Mouse (Mus musculus) G1E (cell line): ENCODE measurements around the gene Rrp15. TPM values are rescaled to one million over a fixed set of nuclear protein-coding genes. Genes with fewer than 3 reads are reported as not detected.

Experiments
- ATAC-seq: 2 replicates; pipeline ENCODE4 v1.8.0; 2016; ENCODE audit warnings: mild to moderate bottlenecking; ENCODE audit not compliant: insufficient number of reproducible peaks, poor library complexity, low FRiP score, severe bottlenecking; ENCODE audit errors: extremely low read depth
- DNase-seq: peaks from one replicate; pipeline ENCODE4 v3.0.0; 2012; ENCODE audit warnings: low spot score
- H3K27me3 ChIP-seq: 2 replicates; pipeline ENCODE4 v1.6.1; 2012; ENCODE audit warnings: mild to moderate bottlenecking, low read length, inconsistent platforms; ENCODE audit not compliant: insufficient read depth
- H3K36me3 ChIP-seq: replicated peaks from 2 replicates; pipeline ENCODE3; 2012; ENCODE audit warnings: mild to moderate bottlenecking, inconsistent platforms
- H3K4me1 ChIP-seq: 2 replicates; pipeline ENCODE4 v1.6.1; 2012; ENCODE audit warnings: low read depth, low read length, inconsistent platforms, mixed read lengths; ENCODE audit not compliant: insufficient read depth
- H3K4me3 ChIP-seq: 2 replicates; pipeline ENCODE4 v1.5.1; 2012; ENCODE audit warnings: low read depth, mild to moderate bottlenecking, inconsistent platforms, low read length, moderate library complexity, mixed read lengths
- H3K9me3 ChIP-seq: replicated peaks from 2 replicates; pipeline ENCODE4 v1.6.1; 2012; ENCODE audit warnings: inconsistent platforms
- CTCF ChIP-seq: IDR thresholded peaks from 2 replicates; pipeline ENCODE4 v1.5.1; 2012; ENCODE audit warnings: low read depth, low read length, inconsistent platforms, mixed read lengths
- GATA1 ChIP-seq: IDR thresholded peaks from 2 replicates; pipeline ENCODE4 v1.6.1; 2012; ENCODE audit warnings: borderline replicate concordance, low read length, inconsistent platforms, mixed read lengths
- GATA2 ChIP-seq: IDR thresholded peaks from 2 replicates; pipeline ENCODE4 v1.6.1; 2012; ENCODE audit warnings: low read depth, low read length, inconsistent platforms, borderline replicate concordance
- POLR2AphosphoS5 ChIP-seq: IDR thresholded peaks from 2 replicates; pipeline ENCODE4 v1.6.1; 2012; ENCODE audit warnings: low read depth, low read length, inconsistent platforms; ENCODE audit not compliant: insufficient replicate concordance
- TAL1 ChIP-seq: conservative IDR thresholded peaks from 2 replicates; pipeline ENCODE4 v1.6.1; 2012; ENCODE audit warnings: low read depth, low read length, inconsistent platforms, mixed read lengths
- polyA plus RNA-seq: library from polyadenylated mRNA; stranded (reverse); fragments of >175 nt; gene quantifications from 2 replicates; pipeline ENCODE4 v1.2.3, GENCODE M21; 2012
- total RNA-seq, 2 experiments: library from RNA; stranded (forward) in 1 of 2; stranded (reverse) in 1 of 2; fragments of 200-1000 nt in 1 of 2; fragments of >200 nt in 1 of 2; fragmentation: Nextera tagmentation in 1 of 2; gene quantifications; 2 replicates each; pipeline ENCODE4 v1.2.3; 2014 to 2017

Rrp15 gene
- total and polyA plus RNA-seq, 3 experiments, result 11.9 to 71.9 (median 23.1) TPM

DNA sequence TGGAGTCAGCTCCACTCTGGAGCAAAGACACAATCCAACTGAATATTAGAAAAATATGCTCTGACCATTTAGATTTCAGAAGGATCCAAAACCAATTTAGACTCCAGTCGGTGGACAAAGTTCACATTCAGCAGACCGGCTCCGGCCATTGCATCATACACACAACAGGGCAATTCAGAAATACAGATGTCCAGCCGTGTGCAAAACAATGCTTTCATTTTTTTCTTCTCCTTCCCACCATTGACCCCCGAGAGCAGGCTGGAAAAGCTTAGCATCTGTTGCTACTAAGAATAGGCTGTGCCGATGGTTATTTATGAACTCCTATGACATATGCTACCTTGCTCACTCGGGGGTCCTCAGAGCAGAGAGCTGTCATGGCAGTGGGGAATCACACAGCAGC is 66.6 kb downstream of the Rrp15 start:
- Histone ChIP-seq H3K4me1 (no peaks in the 10 kb centered on the region), H3K36me3 (no peaks in the 10 kb centered on the region), H3K9me3 (peaks cover 14% of the 10 kb centered on the region), H3K4me3 (no peak overlapping the region), H3K27me3 (no peaks in the 10 kb centered on the region)
- ATAC-seq (no peak), DNase-seq (no peak)
- TF ChIP-seq TAL1, result no peak
- no peak for TF ChIP-seq CTCF
- TF ChIP-seq GATA2, result no peak
- no peak for TF ChIP-seq GATA1
- TF ChIP-seq POLR2AphosphoS5, result no peak

DNA sequence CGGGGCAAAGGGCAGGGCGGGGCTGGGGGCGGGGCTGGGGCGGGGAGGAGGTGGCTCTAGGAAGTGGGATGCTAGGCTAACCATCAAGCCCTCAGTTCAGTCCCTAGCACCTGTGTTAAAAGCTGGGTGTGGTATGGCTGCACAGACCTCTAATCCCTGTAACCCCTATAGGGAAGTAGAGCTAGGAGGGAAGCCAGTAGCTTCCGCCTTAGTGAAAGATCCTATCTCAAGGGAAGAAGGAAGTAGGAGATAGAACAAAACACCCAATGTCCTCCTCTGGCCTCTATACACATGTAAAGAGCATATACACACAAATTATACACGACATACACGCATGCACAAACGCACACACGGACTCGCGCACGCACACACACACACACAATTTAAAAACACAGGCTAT is 71.5 kb downstream of the Rrp15 start:
- Histone ChIP-seq H3K4me3 (no peak overlapping the region), H3K4me1 (no peaks in the 10 kb centered on the region), H3K9me3 (peaks cover 29% of the 10 kb centered on the region), H3K27me3 (no peaks in the 10 kb centered on the region), H3K36me3 (no peaks in the 10 kb centered on the region)
- TF ChIP-seq GATA1, result no peak
- TF ChIP-seq CTCF, result no peak
- no peak for TF ChIP-seq POLR2AphosphoS5
- no peak for TF ChIP-seq TAL1
- no peak for TF ChIP-seq GATA2
- DNase-seq (no peak), ATAC-seq (no peak)

DNA sequence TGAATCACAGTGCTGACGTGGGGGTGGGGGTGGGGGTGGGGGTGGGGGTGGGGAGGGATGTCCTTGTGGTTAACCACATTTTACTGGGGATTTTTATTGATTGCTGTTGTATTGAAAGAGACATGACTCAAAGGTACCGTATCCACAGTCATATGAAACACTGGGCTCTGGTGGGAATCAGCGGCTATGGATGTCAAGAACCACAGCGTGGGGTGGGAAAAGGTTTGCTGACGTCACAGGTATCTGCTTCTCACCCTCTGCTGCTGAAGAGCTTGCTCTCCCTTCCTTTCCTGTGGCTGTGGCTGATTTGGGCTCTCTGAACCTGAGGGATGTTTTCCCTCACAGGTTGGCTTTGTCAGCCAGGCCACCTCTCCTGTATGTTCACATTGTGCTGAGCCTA is 73.0 kb downstream of the Rrp15 start:
- no peak for DNase-seq
- peaks cover 34% of the 10 kb centered on the region for H3K9me3 ChIP-seq
- no peak for TF ChIP-seq GATA2
- no peak for TF ChIP-seq GATA1
- no peak for TF ChIP-seq POLR2AphosphoS5
- TF ChIP-seq CTCF, result no peak
- no peak for TF ChIP-seq TAL1

DNA sequence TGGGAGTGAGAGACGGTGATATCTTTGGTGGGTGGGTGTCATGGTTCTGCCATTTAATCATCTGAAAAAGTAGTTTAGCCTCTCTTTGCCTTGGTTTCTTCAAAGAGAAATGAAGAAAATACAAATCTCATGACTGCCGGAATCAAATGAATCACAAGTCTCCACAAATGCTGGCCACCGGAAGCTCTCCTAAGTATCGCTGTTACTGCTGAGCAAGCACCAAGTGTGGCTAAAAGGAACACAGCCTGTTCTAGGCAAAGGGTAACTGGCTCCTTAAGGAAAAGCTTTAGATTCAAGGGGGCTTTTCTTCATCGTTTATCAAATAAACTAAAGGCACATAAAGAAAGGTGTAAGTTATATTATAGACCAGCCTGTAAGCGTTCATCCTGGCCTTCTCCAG is 73.9 kb downstream of the Rrp15 start:
- H3K27me3 ChIP-seq, result no peaks in the 10 kb centered on the region
- no peaks in the 10 kb centered on the region for H3K4me1 ChIP-seq
- TF ChIP-seq CTCF, result no peak
- no peak for TF ChIP-seq GATA2
- no peak for TF ChIP-seq GATA1
- TF ChIP-seq TAL1, result no peak
- TF ChIP-seq POLR2AphosphoS5, result no peak
- DNase-seq, result no peak
- H3K4me3 ChIP-seq, result no peak overlapping the region
- H3K36me3 ChIP-seq, result no peaks in the 10 kb centered on the region
- no peak for ATAC-seq
- peaks cover 34% of the 10 kb centered on the region for H3K9me3 ChIP-seq

More for the DNA sequence above, 73.0 kb downstream of the Rrp15 start:
- H3K4me1 ChIP-seq, result no peaks in the 10 kb centered on the region
- ATAC-seq, result no peak
- no peaks in the 10 kb centered on the region for H3K36me3 ChIP-seq
- H3K27me3 ChIP-seq, result no peaks in the 10 kb centered on the region
- no peak overlapping the region for H3K4me3 ChIP-seq

DNA sequence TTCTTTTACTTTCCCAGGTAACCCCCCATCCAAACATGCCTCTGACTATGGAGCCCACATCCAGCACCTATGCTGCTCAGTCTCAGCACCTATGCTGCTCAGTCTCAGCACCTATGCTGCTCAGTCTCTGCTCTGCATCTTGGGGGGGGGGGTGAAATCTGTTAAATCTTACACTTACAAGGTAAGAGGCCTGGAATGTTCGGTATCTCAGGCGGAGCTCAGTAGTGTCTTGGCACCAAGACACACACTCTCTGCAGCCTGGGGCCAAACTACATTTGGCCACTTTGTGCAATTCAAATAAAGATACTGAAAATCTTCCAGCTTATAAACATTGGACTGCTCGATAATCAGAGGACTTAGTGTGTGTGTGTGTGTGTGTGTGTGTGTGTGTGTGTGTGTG is 74.5 kb downstream of the Rrp15 start:
- ATAC-seq (no peak), DNase-seq (no peak)
- Histone ChIP-seq H3K27me3 (no peaks in the 10 kb centered on the region), H3K4me3 (no peak overlapping the region), H3K4me1 (no peaks in the 10 kb centered on the region), H3K36me3 (no peaks in the 10 kb centered on the region), H3K9me3 (peaks cover 30% of the 10 kb centered on the region)
- no peak for TF ChIP-seq TAL1
- TF ChIP-seq CTCF, result no peak
- TF ChIP-seq POLR2AphosphoS5, result no peak
- TF ChIP-seq GATA1, result no peak
- TF ChIP-seq GATA2, result no peak

DNA sequence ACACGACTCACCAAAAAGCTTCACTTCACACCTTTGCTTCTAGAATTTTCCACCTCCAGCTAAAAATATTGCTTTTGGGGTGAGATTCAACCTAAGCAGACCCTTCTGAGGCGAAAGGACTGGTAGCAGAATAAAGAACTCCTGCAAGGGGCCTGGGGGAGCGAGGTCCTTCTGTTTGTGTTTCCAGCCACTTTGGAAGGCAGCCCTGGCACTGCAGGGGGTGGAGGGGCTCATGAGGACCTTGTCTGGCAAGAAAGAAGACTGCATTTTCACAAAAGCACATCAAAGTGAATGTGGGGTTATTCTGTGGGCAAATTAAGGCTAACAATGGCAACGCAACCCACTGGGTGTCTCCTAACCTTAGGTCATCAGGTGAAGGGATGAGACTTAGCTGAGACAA is 76.0 kb downstream of the Rrp15 start:
- no peak for TF ChIP-seq GATA1
- no peak for TF ChIP-seq CTCF
- TF ChIP-seq GATA2, result no peak
- TF ChIP-seq POLR2AphosphoS5, result no peak
- TF ChIP-seq TAL1, result no peak
- no peak for ATAC-seq
- Histone ChIP-seq H3K27me3 (no peaks in the 10 kb centered on the region), H3K4me3 (no peak overlapping the region), H3K36me3 (no peaks in the 10 kb centered on the region), H3K4me1 (no peaks in the 10 kb centered on the region), H3K9me3 (peaks cover 32% of the 10 kb centered on the region)
- DNase-seq, result no peak

Other genes with a start within 250 kb of the Rrp15 start
- gene Tgfb2, start 43.4 kb downstream of the Rrp15 start, total RNA-seq (2014; fragmentation: Nextera tagmentation), result 0.30 TPM in 1 of 2 replicates, not detected in the other
- gene Tgfb2, start 43.4 kb downstream of the Rrp15 start, total RNA-seq (2017), result 0.33 and 0.46 TPM in 2 replicates
- 0.02 and 0.03 TPM in 2 replicates for gene Tgfb2, start 43.4 kb downstream of the Rrp15 start, polyA plus RNA-seq
- gene D1Pas1, start 218.1 kb upstream of the Rrp15 start, total RNA-seq (2014; fragmentation: Nextera tagmentation), result not detected in 2 replicates
- 0.06 and 0.27 TPM in 2 replicates for gene D1Pas1, start 218.1 kb upstream of the Rrp15 start, total RNA-seq (2017)
- gene D1Pas1, start 218.1 kb upstream of the Rrp15 start, polyA plus RNA-seq, result not detected in 2 replicates